Mouse (Mus musculus) ES-E14 (cell line): ENCODE data around the gene Clk2.

Experiments used
- CHD2 ChIP-seq: IDR thresholded peaks from 2 replicates; pipeline ENCODE4 v1.6.1; 2014; ENCODE audit warnings: mild to moderate bottlenecking, low read depth, low read length, inconsistent platforms
- MAFK ChIP-seq: IDR thresholded peaks from 2 replicates; pipeline ENCODE4 v1.6.1; 2014; ENCODE audit warnings: mild to moderate bottlenecking, low read depth, low read length, inconsistent platforms; ENCODE audit not compliant: insufficient read depth
- ZNF384 ChIP-seq: IDR thresholded peaks from 2 replicates; pipeline ENCODE4 v1.6.1; 2012; ENCODE audit warnings: low read depth, low read length, inconsistent platforms

GRCm38 (mm10) chr3:89158651-89159050, 5.9 kb upstream of the Clk2 start:
- TF ChIP-seq CHD2 (no peak), ZNF384 (no peak), MAFK (no peak)
